Comparison of ENCODE assay signal across 8 mouse cellular contexts in genomic region chr7:80936617-80937303, GRCm38 (mm10). TPM values are rescaled to one million over a fixed set of nuclear protein-coding genes. Genes with fewer than 3 reads are reported as not detected.
DNase-seq lines count a peak whose midpoint lies in the region; ATAC-seq and TF ChIP-seq lines count a peak whose summit lies in the region.
"Not testable (repeated sequence)": the region's sequence is repeated elsewhere in the genome, so short reads cannot be mapped to it uniquely, and the experiment has no call there.
"Had no signal": no experiment of that assay in that cellular context is flagged by ENCODE, and none has a peak within 500 bp of the region (broad histone marks: within the 10 kb centered on the region; RNA-seq: fewer than 3 reads in every experiment).

No protein-coding gene starts in this region.

- not testable (repeated sequence) for TF ChIP-seq CTCF in intestine, postnatal 0 days (IDR thresholded peaks at IDR 0.05; ENCODE audit: low read depth); stomach, postnatal 0 days (IDR thresholded peaks at IDR 0.05; ENCODE audit: low read depth)

- not testable (repeated sequence) for H3K4me3 ChIP-seq in heart, embryonic 16.5 days (ENCODE audit: low read length); intestine, postnatal 0 days (ENCODE audit: low read depth, low read length); liver, embryonic 13.5 days (replicated peaks); stomach, postnatal 0 days (ENCODE audit: low read depth, low read length)

- not testable (repeated sequence) for H3K9ac ChIP-seq in heart, embryonic 16.5 days (ENCODE audit: low read length); intestine, postnatal 0 days (ENCODE audit: low read depth, low read length); liver, embryonic 13.5 days; stomach, postnatal 0 days (ENCODE audit: low read length)

- not testable (repeated sequence) for H3K4me2 ChIP-seq in heart, embryonic 16.5 days (ENCODE audit: low read depth, low read length); intestine, postnatal 0 days (replicated peaks; ENCODE audit: low read depth); liver, embryonic 13.5 days; stomach, postnatal 0 days (replicated peaks; ENCODE audit: low read depth)

- peaks cover 14% of the 10 kb centered on the region for H3K36me3 ChIP-seq in heart, embryonic 16.5 days (ENCODE audit: control insufficient read depth, insufficient read depth)
- H3K36me3 ChIP-seq in intestine, postnatal 0 days (ENCODE audit: control insufficient read depth, insufficient read depth) = peaks cover 28% of the 10 kb centered on the region
- peaks cover 31% of the 10 kb centered on the region for H3K36me3 ChIP-seq in liver, embryonic 13.5 days
- H3K36me3 ChIP-seq in stomach, postnatal 0 days (ENCODE audit: control insufficient read depth, insufficient read depth, low read length) = not testable (repeated sequence)

- H3K27me3 ChIP-seq in heart, embryonic 16.5 days (ENCODE audit: control insufficient read depth, insufficient read depth, low read length); intestine, postnatal 0 days (replicated peaks; ENCODE audit: control insufficient read depth, insufficient read depth, low read length); liver, embryonic 13.5 days; stomach, postnatal 0 days (ENCODE audit: control insufficient read depth, insufficient read depth, low read length): not testable (repeated sequence)

- H3K9me3 ChIP-seq in heart, embryonic 16.5 days (replicated peaks; ENCODE audit: control insufficient read depth, low read length); intestine, postnatal 0 days (ENCODE audit: control insufficient read depth); liver, embryonic 13.5 days (replicated peaks); stomach, postnatal 0 days (ENCODE audit: control insufficient read depth, low read length): not testable (repeated sequence)

- peak; percentile 95 for ATAC-seq in CD4-positive, CD25-positive, alpha-beta regulatory T cell, adult 4 months
- peak; percentile 21; the same call in 1 of the 2 replicates for ATAC-seq in erythroblast, adult 5-6 weeks (replicated peaks; ENCODE audit: low FRiP score, poor library complexity, severe bottlenecking)
- ATAC-seq in heart, embryonic 16.5 days (replicated peaks; ENCODE audit: extremely low read depth, insufficient read depth, low FRiP score) = not testable (repeated sequence)
- peak; percentile 9; the same call in 1 of the 2 replicates for ATAC-seq in intestine, postnatal 0 days
- peak; percentile 41; the same call in 1 of the 2 replicates for ATAC-seq in liver, embryonic 13.5 days (ENCODE audit: low read depth)
- peak; percentile 19; the same call in 1 of the 2 replicates for ATAC-seq in megakaryocyte-erythroid progenitor cell, adult 5-6 weeks (replicated peaks; ENCODE audit: low FRiP score, low TSS enrichment, poor library complexity, severe bottlenecking)
- ATAC-seq in stomach, postnatal 0 days (ENCODE audit: low FRiP score, low TSS enrichment) = peak; percentile 74

- peak overlapping the region; percentile 42; the same call in 1 of the 2 replicates for H3K27ac ChIP-seq in heart, embryonic 16.5 days (ENCODE audit: low read length)
- not testable (repeated sequence) for H3K27ac ChIP-seq in intestine, postnatal 0 days (ENCODE audit: low read depth, low read length); liver, embryonic 13.5 days; stomach, postnatal 0 days (replicated peaks)

- not testable (repeated sequence) for DNase-seq in liver, embryonic 13.5 days; stomach, postnatal 0 days (ENCODE audit: low spot score)

- 33% methylated on average over 7 of the region's 7 CpGs for WGBS in heart, embryonic 16.5 days
- 28% methylated on average over 7 of the region's 7 CpGs for WGBS in intestine, postnatal 0 days
- 28% methylated on average over 7 of the region's 7 CpGs for WGBS in liver, embryonic 13.5 days (ENCODE audit: insufficient replicate concordance)
- 16% methylated on average over 7 of the region's 7 CpGs for WGBS in stomach, postnatal 0 days

- TF ChIP-seq EP300 in stomach, postnatal 0 days (optimal IDR thresholded peaks at IDR 0.05) = not testable (repeated sequence)

- not testable (repeated sequence) for H3K4me1 ChIP-seq in heart, embryonic 16.5 days (ENCODE audit: control insufficient read depth, insufficient read depth, low read length); intestine, postnatal 0 days (replicated peaks; ENCODE audit: control insufficient read depth, insufficient read depth, low read length); stomach, postnatal 0 days (replicated peaks; ENCODE audit: control insufficient read depth, insufficient read depth)
- H3K4me1 ChIP-seq in liver, embryonic 13.5 days (replicated peaks) = peaks cover 34% of the 10 kb centered on the region

RNA-seq across cellular contexts. Expression of gene Sec11a, which starts 10.8 kb away (rescaled TPM):
- 100 to 1,000 TPM; 260 to 342 TPM for polyA plus RNA-seq in CD4-positive, CD25-positive, alpha-beta regulatory T cell, adult 4 months (2017; shearing (Covaris generic))
- 65.3 and 70.2 TPM in 2 replicates for total RNA-seq in erythroblast, adult 5-6 weeks (2015; ENCODE audit: low replicate concordance)
- total RNA-seq in erythroblast, adult 5-6 weeks (2017; ENCODE audit: low replicate concordance) = 65.7 and 80.3 TPM in 2 replicates
- polyA plus RNA-seq in heart, embryonic 16.5 days (2015; fragmentation: Nextera tagmentation; extraction: Ambion mirVana) = 142 and 151 TPM in 2 replicates
- polyA plus RNA-seq in intestine, postnatal 0 days (2015; fragmentation: Nextera tagmentation; extraction: Ambion mirVana) = 140 and 142 TPM in 2 replicates
- 120 and 121 TPM in 2 replicates for polyA plus RNA-seq in liver, embryonic 13.5 days (2015; fragmentation: Nextera tagmentation; extraction: Ambion mirVana)
- total RNA-seq in megakaryocyte-erythroid progenitor cell, adult 5-6 weeks (2014; fragmentation: Nextera tagmentation) = 109 and 150 TPM in 2 replicates
- 393 and 493 TPM in 2 replicates for total RNA-seq in megakaryocyte-erythroid progenitor cell, adult 5-6 weeks (2017)
- polyA plus RNA-seq in stomach, postnatal 0 days (2015; fragmentation: Nextera tagmentation; extraction: Ambion mirVana) = 167 and 168 TPM in 2 replicates

RNA-seq across cellular contexts. Expression of gene Nmb, which starts 31.9 kb away (rescaled TPM):
- polyA plus RNA-seq in CD4-positive, CD25-positive, alpha-beta regulatory T cell, adult 4 months (2017; shearing (Covaris generic)) = 10 to 100 TPM; 79.7 to 81.7 TPM
- total RNA-seq in erythroblast, adult 5-6 weeks (2015; ENCODE audit: low replicate concordance) = not detected in 2 replicates
- 7.9 TPM in 1 of 2 replicates, not detected in the other for total RNA-seq in erythroblast, adult 5-6 weeks (2017; ENCODE audit: low replicate concordance)
- 4.9 and 5.8 TPM in 2 replicates for polyA plus RNA-seq in heart, embryonic 16.5 days (2015; fragmentation: Nextera tagmentation; extraction: Ambion mirVana)
- 2.1 and 2.8 TPM in 2 replicates for polyA plus RNA-seq in intestine, postnatal 0 days (2015; fragmentation: Nextera tagmentation; extraction: Ambion mirVana)
- polyA plus RNA-seq in liver, embryonic 13.5 days (2015; fragmentation: Nextera tagmentation; extraction: Ambion mirVana) = 1.5 and 1.6 TPM in 2 replicates
- 3.6 TPM in 1 of 2 replicates, not detected in the other for total RNA-seq in megakaryocyte-erythroid progenitor cell, adult 5-6 weeks (2014; fragmentation: Nextera tagmentation)
- total RNA-seq in megakaryocyte-erythroid progenitor cell, adult 5-6 weeks (2017) = not detected in 2 replicates
- polyA plus RNA-seq in stomach, postnatal 0 days (2015; fragmentation: Nextera tagmentation; extraction: Ambion mirVana) = 1.9 and 3.3 TPM in 2 replicates
- total RNA-seq: hematopoietic stem cell, adult 5-6 weeks had no signal

RNA-seq across cellular contexts. Expression of gene Wdr73, which starts 35.7 kb away (rescaled TPM):
- 10 to 100 TPM; 20.6 to 33.8 TPM for polyA plus RNA-seq in CD4-positive, CD25-positive, alpha-beta regulatory T cell, adult 4 months (2017; shearing (Covaris generic))
- 6.7 and 9.0 TPM in 2 replicates for total RNA-seq in erythroblast, adult 5-6 weeks (2015; ENCODE audit: low replicate concordance)
- total RNA-seq in erythroblast, adult 5-6 weeks (2017; ENCODE audit: low replicate concordance) = 3.2 and 10.3 TPM in 2 replicates
- polyA plus RNA-seq in heart, embryonic 16.5 days (2015; fragmentation: Nextera tagmentation; extraction: Ambion mirVana) = 19.7 and 21.5 TPM in 2 replicates
- 9.3 and 9.6 TPM in 2 replicates for polyA plus RNA-seq in intestine, postnatal 0 days (2015; fragmentation: Nextera tagmentation; extraction: Ambion mirVana)
- 22.5 and 25.3 TPM in 2 replicates for polyA plus RNA-seq in liver, embryonic 13.5 days (2015; fragmentation: Nextera tagmentation; extraction: Ambion mirVana)
- 28.3 and 41.5 TPM in 2 replicates for total RNA-seq in megakaryocyte-erythroid progenitor cell, adult 5-6 weeks (2014; fragmentation: Nextera tagmentation)
- total RNA-seq in megakaryocyte-erythroid progenitor cell, adult 5-6 weeks (2017) = 28.8 and 53.1 TPM in 2 replicates
- polyA plus RNA-seq in stomach, postnatal 0 days (2015; fragmentation: Nextera tagmentation; extraction: Ambion mirVana) = 16.8 and 16.9 TPM in 2 replicates

RNA-seq across cellular contexts. Expression of gene Zfp592, which starts 56.7 kb away (rescaled TPM):
- polyA plus RNA-seq in CD4-positive, CD25-positive, alpha-beta regulatory T cell, adult 4 months (2017; shearing (Covaris generic)) = 10 to 100 TPM; 18.8 to 19.9 TPM
- total RNA-seq in erythroblast, adult 5-6 weeks (2015; ENCODE audit: low replicate concordance) = 9.4 and 10.4 TPM in 2 replicates
- 13.8 and 17.7 TPM in 2 replicates for total RNA-seq in erythroblast, adult 5-6 weeks (2017; ENCODE audit: low replicate concordance)
- 8.9 and 10.1 TPM in 2 replicates for polyA plus RNA-seq in heart, embryonic 16.5 days (2015; fragmentation: Nextera tagmentation; extraction: Ambion mirVana)
- polyA plus RNA-seq in intestine, postnatal 0 days (2015; fragmentation: Nextera tagmentation; extraction: Ambion mirVana) = 4.2 and 5.0 TPM in 2 replicates
- polyA plus RNA-seq in liver, embryonic 13.5 days (2015; fragmentation: Nextera tagmentation; extraction: Ambion mirVana) = 6.1 and 6.8 TPM in 2 replicates
- total RNA-seq in megakaryocyte-erythroid progenitor cell, adult 5-6 weeks (2014; fragmentation: Nextera tagmentation) = 33.1 and 38.5 TPM in 2 replicates
- total RNA-seq in megakaryocyte-erythroid progenitor cell, adult 5-6 weeks (2017) = 12.5 TPM in 2 replicates
- 3.0 and 4.6 TPM in 2 replicates for polyA plus RNA-seq in stomach, postnatal 0 days (2015; fragmentation: Nextera tagmentation; extraction: Ambion mirVana)

Comparison
In these comparisons a context has a peak if more than half of its experiments do, and no peak if none do; other contexts are left out.
1. RNA of gene Nmb, which starts 31.9 kb away (polyA plus RNA-seq): 79.7 to 81.7 TPM in CD4-positive, CD25-positive, alpha-beta regulatory T cell, adult 4 months; 4.9 to 5.8 TPM in heart, embryonic 16.5 days, 1.9 to 3.3 TPM in stomach, postnatal 0 days, 2.1 to 2.8 TPM in intestine, postnatal 0 days and 1.5 to 1.6 TPM in liver, embryonic 13.5 days; every median in the first group is over 10 times any median in the second.